Mouse (Mus musculus): ENCODE measurements around the gene Mdga1.

Mdga1 gene

GRCm38 (mm10) chr17:29844949-29845348 lies 124.9 kb downstream of the Mdga1 start:
- DNase-seq (ENCODE audit: inconsistent ontology term) = no peak

- DNase-seq (ENCODE audit: inconsistent ontology term) = no peak
These were observed 126.3 kb downstream of the Mdga1 start for GRCm38 (mm10) chr17:29843419-29844162.

GRCm38 (mm10) chr17:29841781-29842690 lies 127.9 kb downstream of the Mdga1 start:
- DNase-seq (ENCODE audit: inconsistent ontology term) = peak; percentile 25

- DNase-seq (ENCODE audit: inconsistent ontology term) = no peak
These were observed 131.9 kb downstream of the Mdga1 start for GRCm38 (mm10) chr17:29838029-29838428.

- DNase-seq (ENCODE audit: inconsistent ontology term) = no peak
These were observed 132.4 kb downstream of the Mdga1 start for GRCm38 (mm10) chr17:29837441-29837840.

GRCm38 (mm10) chr17:29834768-29835167 lies 135.1 kb downstream of the Mdga1 start:
- DNase-seq (ENCODE audit: inconsistent ontology term) = no peak

GRCm38 (mm10) chr17:29834333-29834732 lies 135.6 kb downstream of the Mdga1 start:
- no peak for DNase-seq (ENCODE audit: inconsistent ontology term)

GRCm38 (mm10) chr17:29831696-29832095 lies 138.2 kb downstream of the Mdga1 start:
- DNase-seq (ENCODE audit: inconsistent ontology term) = no peak

GRCm38 (mm10) chr17:29829136-29829535 lies 140.8 kb downstream of the Mdga1 start:
- no peak for DNase-seq (ENCODE audit: inconsistent ontology term)

- DNase-seq (ENCODE audit: inconsistent ontology term) = no peak
These were observed 142.3 kb downstream of the Mdga1 start for GRCm38 (mm10) chr17:29827602-29828001.

- DNase-seq (ENCODE audit: inconsistent ontology term) = peak; percentile 18
These were observed 145.3 kb downstream of the Mdga1 start for GRCm38 (mm10) chr17:29824512-29825120.

- no peak for DNase-seq (ENCODE audit: inconsistent ontology term)
These were observed 145.7 kb downstream of the Mdga1 start for GRCm38 (mm10) chr17:29824208-29824509.

GRCm38 (mm10) chr17:29823439-29824207 lies 146.3 kb downstream of the Mdga1 start:
- DNase-seq (ENCODE audit: inconsistent ontology term) = no peak

GRCm38 (mm10) chr17:29819608-29820007 lies 150.3 kb downstream of the Mdga1 start:
- no peak for DNase-seq (ENCODE audit: inconsistent ontology term)

- DNase-seq (ENCODE audit: inconsistent ontology term) = peak; percentile 70
These were observed 150.9 kb downstream of the Mdga1 start for GRCm38 (mm10) chr17:29818989-29819388.

- DNase-seq (ENCODE audit: inconsistent ontology term) = peak; percentile 65
These were observed 151.5 kb downstream of the Mdga1 start for GRCm38 (mm10) chr17:29818264-29818945.

GRCm38 (mm10) chr17:29814758-29815157 lies 155.1 kb downstream of the Mdga1 start:
- DNase-seq (ENCODE audit: inconsistent ontology term) = no peak

GRCm38 (mm10) chr17:29813328-29813727 lies 156.6 kb downstream of the Mdga1 start:
- DNase-seq (ENCODE audit: inconsistent ontology term) = no peak

- no peak for DNase-seq (ENCODE audit: inconsistent ontology term)
These were observed 166.3 kb downstream of the Mdga1 start for GRCm38 (mm10) chr17:29803545-29803944.

GRCm38 (mm10) chr17:29801358-29801757 lies 168.5 kb downstream of the Mdga1 start:
- peak; percentile 64 for DNase-seq (ENCODE audit: inconsistent ontology term)

- DNase-seq (ENCODE audit: inconsistent ontology term) = no peak
These were observed 169.8 kb downstream of the Mdga1 start for GRCm38 (mm10) chr17:29800096-29800455.
